Mouse (Mus musculus) myocyte (in vitro differentiated cells): ENCODE data around the gene Paf1. TPM values are rescaled to one million over a fixed set of nuclear protein-coding genes. Genes with fewer than 3 reads are reported as not detected.

Experiments
- H3K27me3 ChIP-seq: one replicate; pipeline ENCODE4 v1.6.1; 2011; ENCODE audit not compliant: control insufficient read depth, insufficient read depth, insufficient read length
- H3K36me3 ChIP-seq: one replicate; pipeline ENCODE4 v1.6.1; 2011; ENCODE audit not compliant: control insufficient read depth, insufficient read depth
- H3K4me2 ChIP-seq: one replicate; pipeline ENCODE4 v1.6.1; 2011; ENCODE audit warnings: low read depth, control low read depth
- H3K4me3 ChIP-seq: one replicate; pipeline ENCODE4 v1.5.1; 2011; ENCODE audit warnings: mild to moderate bottlenecking, control low read depth, moderate library complexity
- H3K79me2 ChIP-seq: one replicate; pipeline ENCODE4 v1.6.1; 2011; ENCODE audit not compliant: control insufficient read depth, insufficient read depth
- H3ac ChIP-seq: one replicate; pipeline ENCODE4 v1.6.1; 2011; ENCODE audit not compliant: control insufficient read depth, insufficient read length
- CEBPB ChIP-seq: IDR thresholded peaks from 2 replicates; pipeline ENCODE4 v1.6.1; 2011; ENCODE audit warnings: mild to moderate bottlenecking, moderate library complexity; ENCODE audit not compliant: poor library complexity, insufficient read depth, severe bottlenecking
- E2F4 ChIP-seq: IDR thresholded peaks from one replicate; pipeline ENCODE4 v1.6.1; 2011; ENCODE audit warnings: mild to moderate bottlenecking, control low read depth, moderate library complexity; ENCODE audit not compliant: insufficient read depth
- MAX ChIP-seq: IDR thresholded peaks from one replicate; pipeline ENCODE4 v1.6.1; 2011; ENCODE audit warnings: low read depth, mild to moderate bottlenecking, control low read depth
- MYOD1 ChIP-seq, 3 experiments: IDR thresholded peaks; one replicate each; pipeline ENCODE4 v1.6.1; 2011; ENCODE audit warnings: control low read depth in 2 of 3, low read depth in 2 of 3, mild to moderate bottlenecking in 2 of 3, moderate library complexity in 1 of 3; ENCODE audit not compliant: insufficient read length in 2 of 3, control insufficient read depth in 1 of 3
- MYOG ChIP-seq, 3 experiments: IDR thresholded peaks; one replicate each; pipeline ENCODE4 v1.6.1; 2011; ENCODE audit warnings: control low read depth in 2 of 3, low read depth in 2 of 3, mild to moderate bottlenecking in 2 of 3; ENCODE audit not compliant: insufficient read length in 2 of 3, control insufficient read depth in 1 of 3, insufficient read depth in 1 of 3
- POLR2A ChIP-seq: IDR thresholded peaks from one replicate; pipeline ENCODE4 v1.6.1; 2011; ENCODE audit warnings: low read depth, mild to moderate bottlenecking, control low read depth, moderate library complexity; ENCODE audit not compliant: insufficient read length
- POLR2AphosphoS2 ChIP-seq: IDR thresholded peaks from one replicate; pipeline ENCODE4 v1.6.1; 2011; ENCODE audit warnings: low read depth, control low read depth; ENCODE audit not compliant: insufficient read length
- REST ChIP-seq: IDR thresholded peaks from one replicate; pipeline ENCODE4 v1.6.1; 2011; ENCODE audit warnings: mild to moderate bottlenecking, control low read depth, moderate library complexity; ENCODE audit not compliant: insufficient read depth, insufficient read length
- SRF ChIP-seq: IDR thresholded peaks from one replicate; pipeline ENCODE4 v1.6.1; 2011; ENCODE audit warnings: low read depth; ENCODE audit not compliant: control insufficient read depth, insufficient read length
- TCF12 ChIP-seq: IDR thresholded peaks from one replicate; pipeline ENCODE4 v1.6.1; 2011; ENCODE audit warnings: mild to moderate bottlenecking, control low read depth; ENCODE audit not compliant: poor library complexity, insufficient read depth, severe bottlenecking
- TCF3 ChIP-seq: IDR thresholded peaks from one replicate; pipeline ENCODE4 v1.6.1; 2011; ENCODE audit warnings: low read depth, control low read depth; ENCODE audit not compliant: insufficient read length
- USF1 ChIP-seq: IDR thresholded peaks from one replicate; pipeline ENCODE4 v1.6.1; 2011; ENCODE audit warnings: low read depth, mild to moderate bottlenecking, control low read depth, moderate library complexity
- polyA plus RNA-seq: library from polyadenylated mRNA; unstranded; fragments of >200 nt; fragmentation: generic; extraction: Trizol; gene quantifications from one replicate; pipeline ENCODE4 v1.2.1, GENCODE M21; 2012; ENCODE audit warnings: missing spikeins

The Paf1 gene
- polyA plus RNA-seq, 1 experiment = 34.3 TPM

GRCm38 (mm10) chr7:28381017-28381790, 11.5 kb upstream of the Paf1 start:
- Histone ChIP-seq H3K36me3 (no peaks in the 10 kb centered on the region), H3K79me2 (peaks cover 23% of the 10 kb centered on the region), H3K4me3 (peak overlapping the region; percentile 30), H3ac (peak overlapping the region; percentile 9), H3K27me3 (no peaks in the 10 kb centered on the region), H3K4me2 (peak overlapping the region; percentile 92)
- peak; percentile 6 for TF ChIP-seq POLR2A
- TF ChIP-seq MYOG (IDR thresholded peaks at IDR 0.05; ENCODE audit: control insufficient read depth in 1 of 3, insufficient read depth in 1 of 3, insufficient read length in 2 of 3, low read depth in 2 of 3) = peak in 1 of 3 experiments; percentile 38
- no peak for TF ChIP-seq MYOD1 (IDR thresholded peaks at IDR 0.05; ENCODE audit: control insufficient read depth in 1 of 3, insufficient read length in 2 of 3, low read depth in 2 of 3)

DNA sequence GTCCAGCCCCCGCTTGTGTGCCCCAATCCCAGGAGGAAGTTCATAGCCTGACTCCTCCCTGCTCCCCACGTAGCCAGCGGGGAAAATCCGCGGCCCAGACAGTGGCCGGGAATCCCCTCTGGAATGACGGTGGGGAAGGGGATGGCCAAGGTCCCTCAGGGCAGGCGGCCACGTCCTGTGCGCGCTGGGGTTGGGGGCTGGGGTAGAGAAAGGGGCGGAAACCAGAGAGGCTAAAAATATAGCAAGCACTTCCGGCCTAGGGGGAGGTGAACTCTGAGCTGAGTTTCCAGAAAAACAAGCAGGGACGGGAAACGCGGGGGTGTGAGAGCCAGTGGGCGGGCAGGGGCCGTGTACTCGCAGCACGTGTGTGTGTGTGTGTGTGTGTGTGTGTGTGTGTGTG, 10.8 kb upstream of the Paf1 start:
- no peaks in the 10 kb centered on the region for H3K36me3 ChIP-seq
- peak overlapping the region; percentile 92 for H3K4me2 ChIP-seq
- peaks cover 16% of the 10 kb centered on the region for H3K79me2 ChIP-seq
- H3ac ChIP-seq = peak overlapping the region; percentile 9
- no peaks in the 10 kb centered on the region for H3K27me3 ChIP-seq
- peak overlapping the region; percentile 30 for H3K4me3 ChIP-seq
- TF ChIP-seq TCF3 (no peak), POLR2A (peak; percentile 47), POLR2AphosphoS2 (no peak), MAX (no peak), REST (no peak)

DNA sequence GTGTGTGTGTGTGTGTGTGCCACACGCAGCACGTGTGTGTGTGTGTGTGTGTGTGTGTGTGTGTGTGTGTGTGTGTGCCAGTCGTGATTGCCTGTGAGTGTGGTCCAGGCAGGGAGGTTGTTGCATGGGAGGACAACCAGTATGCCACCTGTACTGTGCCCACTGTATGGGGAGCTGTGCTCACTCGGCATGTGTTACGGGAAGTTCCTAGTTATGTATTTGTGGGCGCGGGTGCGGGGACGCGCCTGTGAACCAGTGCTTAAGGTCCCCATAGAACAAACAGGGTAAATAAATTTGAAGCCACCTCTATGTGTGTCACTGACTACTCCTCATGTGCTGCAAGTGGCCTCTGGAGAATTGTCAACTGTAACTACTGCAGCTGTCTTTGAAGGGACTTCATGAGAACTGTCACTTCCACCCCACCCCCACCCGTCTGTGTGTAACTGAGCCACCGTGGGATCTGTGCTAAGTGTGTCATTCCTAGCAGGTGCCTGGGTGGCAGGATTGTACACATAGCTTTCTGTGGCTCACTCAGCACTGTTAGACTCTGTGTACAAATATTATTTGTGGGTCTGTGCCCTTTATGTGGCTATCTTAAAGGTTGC, 10.3 kb upstream of the Paf1 start:
- H3ac ChIP-seq = peak overlapping the region; percentile 9
- peak overlapping the region; percentile 30 for H3K4me3 ChIP-seq
- no peaks in the 10 kb centered on the region for H3K27me3 ChIP-seq
- H3K36me3 ChIP-seq = no peaks in the 10 kb centered on the region
- H3K4me2 ChIP-seq = peak overlapping the region; percentile 92
- peaks cover 11% of the 10 kb centered on the region for H3K79me2 ChIP-seq
- peak; percentile 52 for TF ChIP-seq POLR2AphosphoS2
- no peak for TF ChIP-seq CEBPB
- no peak for TF ChIP-seq E2F4
- TF ChIP-seq TCF3 = no peak
- peak in 1 of 3 experiments; percentile 38 for TF ChIP-seq MYOG (IDR thresholded peaks at IDR 0.05; ENCODE audit: control insufficient read depth in 1 of 3, insufficient read depth in 1 of 3, insufficient read length in 2 of 3, low read depth in 2 of 3)
- peak; percentile 35 for TF ChIP-seq POLR2A
- no peak for TF ChIP-seq REST
- no peak for TF ChIP-seq USF1
- TF ChIP-seq SRF = no peak
- peak in 1 of 3 experiments; percentile 55 for TF ChIP-seq MYOD1 (IDR thresholded peaks at IDR 0.05; ENCODE audit: control insufficient read depth in 1 of 3, insufficient read length in 2 of 3, low read depth in 2 of 3)
- TF ChIP-seq TCF12 = no peak
- no peak for TF ChIP-seq MAX

GRCm38 (mm10) chr7:28382981-28383396, 9.8 kb upstream of the Paf1 start:
- peaks cover 5% of the 10 kb centered on the region for H3K79me2 ChIP-seq
- no peak overlapping the region for H3ac ChIP-seq
- no peaks in the 10 kb centered on the region for H3K36me3 ChIP-seq
- peak; percentile 31 for TF ChIP-seq POLR2AphosphoS2
- no peak for TF ChIP-seq TCF12
- TF ChIP-seq MYOD1 (IDR thresholded peaks at IDR 0.05; ENCODE audit: control insufficient read depth in 1 of 3, insufficient read length in 2 of 3, low read depth in 2 of 3) = peak in 2 of 3 experiments; percentile 1 to 3
- TF ChIP-seq REST = no peak
- no peak for TF ChIP-seq SRF
- TF ChIP-seq USF1 = peak; percentile 75
- peak; percentile 12 for TF ChIP-seq POLR2A
- peak in 2 of 3 experiments; percentile 27 to 66 for TF ChIP-seq MYOG (IDR thresholded peaks at IDR 0.05; ENCODE audit: control insufficient read depth in 1 of 3, insufficient read depth in 1 of 3, insufficient read length in 2 of 3, low read depth in 2 of 3)
- no peak for TF ChIP-seq MAX
- 0 out of 2 replicates have a peak, but pooled peaks have one; percentile 8 for TF ChIP-seq CEBPB
- no peak for TF ChIP-seq E2F4
- H3K27me3 ChIP-seq = no peaks in the 10 kb centered on the region
- peak overlapping the region; percentile 92 for H3K4me2 ChIP-seq
- peak overlapping the region; percentile 30 for H3K4me3 ChIP-seq

DNA sequence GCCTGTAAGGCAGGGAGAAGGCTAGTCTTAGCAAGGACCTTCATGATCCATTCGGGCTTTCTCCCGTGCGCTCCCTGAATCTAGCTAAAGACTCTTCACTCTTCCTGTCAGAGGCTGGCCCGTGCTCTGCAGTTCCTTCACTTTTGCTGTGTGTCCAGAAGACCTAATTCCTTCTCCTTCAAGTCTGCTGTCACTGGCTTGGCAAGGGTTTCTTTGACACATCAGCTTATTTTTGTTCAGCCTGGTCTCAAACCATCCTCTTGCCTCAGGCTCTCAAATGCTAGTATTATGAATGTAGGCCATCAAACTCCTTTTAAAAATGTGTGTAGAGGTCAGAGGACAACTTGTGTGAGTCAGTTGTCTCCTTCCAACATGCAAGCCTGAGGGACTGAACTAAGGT, 9.1 kb upstream of the Paf1 start:
- no peak overlapping the region for H3ac ChIP-seq
- no peak overlapping the region for H3K4me3 ChIP-seq
- H3K36me3 ChIP-seq = no peaks in the 10 kb centered on the region
- no peaks in the 10 kb centered on the region for H3K27me3 ChIP-seq
- H3K4me2 ChIP-seq = peak overlapping the region; percentile 27
- H3K79me2 ChIP-seq = no peaks in the 10 kb centered on the region
- no peak for TF ChIP-seq POLR2A
- TF ChIP-seq REST = no peak
- peak; percentile 8 for TF ChIP-seq POLR2AphosphoS2
